Mouse (Mus musculus) hindbrain, embryonic 13.5 days (tissue): ENCODE measurements around the gene Zfyve19. TPM values are rescaled to one million over a fixed set of nuclear protein-coding genes. Genes with fewer than 3 reads are reported as not detected.

Experiments
- ATAC-seq: fragments of 200-750 bp; cut with Nextera tagmentation; 2 replicates; pipeline ENCODE4 v1.8.0; 2017; ENCODE audit warnings: moderate TSS enrichment; ENCODE audit not compliant: low FRiP score
- H3K27ac ChIP-seq: fragments of 300-500 bp; sonication (generic); 2 replicates; pipeline ENCODE4 v1.5.1; 2015; ENCODE audit warnings: inconsistent platforms, mild to moderate bottlenecking, moderate library complexity
- H3K27me3 ChIP-seq: fragments of 300-500 bp; sonication (generic); 2 replicates; pipeline ENCODE4 v1.6.1; 2015; ENCODE audit warnings: mild to moderate bottlenecking, inconsistent platforms
- H3K36me3 ChIP-seq: fragments of 300-500 bp; sonication (generic); 2 replicates; pipeline ENCODE4 v1.6.1; 2015; ENCODE audit warnings: mild to moderate bottlenecking, inconsistent platforms
- H3K4me1 ChIP-seq: fragments of 300-500 bp; sonication (generic); replicated peaks from 2 replicates; pipeline ENCODE4 v1.6.1; 2015; ENCODE audit warnings: inconsistent platforms
- H3K4me2 ChIP-seq: fragments of 300-500 bp; sonication (generic); 2 replicates; pipeline ENCODE4 v1.6.1; 2015; ENCODE audit warnings: inconsistent platforms, mild to moderate bottlenecking, moderate library complexity
- H3K4me3 ChIP-seq: fragments of 300-500 bp; sonication (generic); 2 replicates; pipeline ENCODE4 v1.5.1; 2015; ENCODE audit warnings: mild to moderate bottlenecking, inconsistent platforms
- H3K9ac ChIP-seq: fragments of 300-500 bp; sonication (generic); 2 replicates; pipeline ENCODE4 v1.6.1; 2015; ENCODE audit warnings: mild to moderate bottlenecking, inconsistent platforms
- H3K9me3 ChIP-seq: fragments of 300-500 bp; sonication (generic); 2 replicates; pipeline ENCODE4 v1.6.1; 2016; ENCODE audit warnings: inconsistent platforms
- WGBS: fragments of 180-500 bp; shearing (Covaris S2); methylation state at CpG from one replicate; pipeline ENCODE4 v1.1.7; 2015; 5-methylcytosine and 5-hydroxymethylcytosine counted together
- polyA plus RNA-seq: library from polyadenylated mRNA; unstranded; fragments of >200 nt; fragmentation: Nextera tagmentation; extraction: Ambion mirVana; gene quantifications from 2 replicates; pipeline ENCODE4 v1.2.1, GENCODE M21; 2015

The Zfyve19 gene
- polyA plus RNA-seq, 1 experiment from 2014 or later = 57.5 TPM

DNA sequence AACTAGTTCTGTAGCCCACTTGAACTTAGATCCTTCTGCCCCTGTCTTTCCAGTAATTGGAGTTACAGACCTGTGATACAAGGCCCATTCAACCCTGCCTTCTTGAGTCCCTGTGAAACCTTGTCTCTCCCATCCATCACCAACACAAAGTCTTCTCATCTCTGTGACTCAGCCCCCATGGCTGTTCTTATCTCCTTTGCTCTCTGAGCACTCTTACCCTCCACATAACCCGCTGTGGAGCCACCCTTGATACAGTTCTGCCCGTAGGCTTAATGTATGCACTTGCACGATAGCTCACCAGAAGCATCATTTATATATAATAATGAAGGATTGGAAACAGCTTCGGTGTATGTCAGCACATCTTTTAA lies 32.4 kb downstream of the Zfyve19 start:
- no peak overlapping the region; the same call in 1 of the 2 replicates for H3K9ac ChIP-seq
- H3K27me3 ChIP-seq = peaks cover 53% of the 10 kb centered on the region
- ATAC-seq = no peak
- WGBS = 94% methylated on average over 4 of the region's 4 CpGs
- no peaks in the 10 kb centered on the region for H3K36me3 ChIP-seq
- peaks cover 16% of the 10 kb centered on the region for H3K4me1 ChIP-seq
- H3K4me3 ChIP-seq = no peak overlapping the region
- no peaks in the 10 kb centered on the region for H3K9me3 ChIP-seq
- no peak overlapping the region for H3K27ac ChIP-seq
- no peak overlapping the region for H3K4me2 ChIP-seq

DNA sequence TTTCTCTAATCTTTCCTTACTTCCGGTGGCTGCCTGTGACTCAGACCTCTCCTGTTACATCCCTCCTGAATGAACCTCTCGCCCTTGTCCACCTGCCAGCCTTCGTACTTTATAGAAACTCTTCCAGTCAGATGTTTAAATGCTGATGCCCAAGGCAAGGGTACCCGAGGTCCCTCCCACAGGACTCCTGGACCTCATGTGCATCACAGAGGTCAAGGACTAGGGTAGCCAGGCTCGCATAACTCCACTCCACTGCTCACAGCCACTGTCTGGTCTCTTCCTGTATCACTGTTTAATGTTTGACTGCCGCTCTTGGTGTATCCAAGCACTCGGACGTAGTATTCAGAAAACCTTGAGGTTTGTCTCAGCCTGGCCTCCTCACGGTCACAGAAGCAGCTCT lies 34.1 kb downstream of the Zfyve19 start:
- 84% methylated on average over 9 of the region's 9 CpGs for WGBS
- no peaks in the 10 kb centered on the region for H3K9me3 ChIP-seq
- H3K4me3 ChIP-seq = no peak overlapping the region
- no peaks in the 10 kb centered on the region for H3K36me3 ChIP-seq
- no peak overlapping the region for H3K9ac ChIP-seq
- no peak overlapping the region for H3K4me2 ChIP-seq
- peaks cover 35% of the 10 kb centered on the region for H3K27me3 ChIP-seq
- H3K4me1 ChIP-seq = peaks cover 7% of the 10 kb centered on the region
- H3K27ac ChIP-seq = no peak overlapping the region
- no peak for ATAC-seq

- Histone ChIP-seq H3K9ac (no peak overlapping the region), H3K36me3 (no peaks in the 10 kb centered on the region), H3K9me3 (no peaks in the 10 kb centered on the region), H3K27me3 (peaks cover 16% of the 10 kb centered on the region), H3K4me2 (no peak overlapping the region), H3K4me1 (no peaks in the 10 kb centered on the region), H3K27ac (no peak overlapping the region), H3K4me3 (no peak overlapping the region)
- no peak for ATAC-seq
- 90% methylated on average over 7 of the region's 7 CpGs for WGBS
These were observed 36.8 kb downstream of the Zfyve19 start for GRCm38 (mm10) chr2:119245246-119245645.

GRCm38 (mm10) chr2:119247904-119248303 lies 39.5 kb downstream of the Zfyve19 start:
- Histone ChIP-seq H3K36me3 (no peaks in the 10 kb centered on the region), H3K27ac (no peak overlapping the region), H3K4me2 (no peak overlapping the region), H3K27me3 (peaks cover 17% of the 10 kb centered on the region; the same call in 1 of the 2 replicates), H3K9me3 (no peaks in the 10 kb centered on the region), H3K9ac (no peak overlapping the region), H3K4me3 (no peak overlapping the region), H3K4me1 (0 out of 2 replicates have a peak, but pooled peaks cover 5% of the 10 kb centered on the region)
- WGBS = 85% methylated on average over 9 of the region's 9 CpGs
- ATAC-seq = no peak

DNA sequence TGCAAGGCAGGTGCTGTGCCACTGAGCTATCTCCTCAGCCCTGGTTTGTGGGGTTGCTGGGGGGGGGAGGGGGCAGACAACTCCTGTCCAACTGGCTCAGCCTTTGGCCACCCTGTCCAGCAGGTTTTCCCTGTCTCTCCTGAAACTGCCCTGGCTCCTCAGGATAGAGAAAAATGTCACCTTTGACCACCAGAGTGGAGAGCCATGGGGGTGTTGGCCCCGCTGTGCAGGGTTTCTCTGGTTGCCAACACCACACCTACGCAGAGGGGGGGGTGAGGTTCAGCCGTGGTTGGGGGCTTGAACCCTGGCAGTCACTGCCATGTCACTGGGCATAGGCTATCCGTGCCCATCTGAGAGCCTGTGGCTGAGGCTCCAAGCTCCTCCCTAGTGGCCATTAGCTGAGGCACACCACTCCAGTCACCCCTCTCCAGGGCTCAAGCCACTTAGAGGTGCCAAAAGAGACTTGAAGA lies 41.2 kb downstream of the Zfyve19 start:
- no peak overlapping the region for H3K27ac ChIP-seq
- 0 out of 2 replicates have a peak, but pooled peaks cover 5% of the 10 kb centered on the region for H3K4me1 ChIP-seq
- 74% methylated on average over 4 of the region's 4 CpGs for WGBS
- H3K4me3 ChIP-seq = no peak overlapping the region
- peak; percentile 52 for ATAC-seq
- H3K9ac ChIP-seq = no peak overlapping the region
- H3K27me3 ChIP-seq = peaks cover 29% of the 10 kb centered on the region
- H3K9me3 ChIP-seq = no peaks in the 10 kb centered on the region
- H3K36me3 ChIP-seq = no peaks in the 10 kb centered on the region
- no peak overlapping the region for H3K4me2 ChIP-seq

GRCm38 (mm10) chr2:119250377-119250776 lies 42.0 kb downstream of the Zfyve19 start:
- no peak overlapping the region for H3K9ac ChIP-seq
- 0 out of 2 replicates have a peak overlapping the region, but pooled peaks have one; percentile 11 for H3K4me2 ChIP-seq
- no peak overlapping the region for H3K4me3 ChIP-seq
- H3K9me3 ChIP-seq = no peaks in the 10 kb centered on the region
- peaks cover 36% of the 10 kb centered on the region for H3K27me3 ChIP-seq
- H3K36me3 ChIP-seq = no peaks in the 10 kb centered on the region
- H3K27ac ChIP-seq = no peak overlapping the region
- 0 out of 2 replicates have a peak, but pooled peaks cover 5% of the 10 kb centered on the region for H3K4me1 ChIP-seq
- 71% methylated on average over 5 of the region's 5 CpGs for WGBS
- no peak for ATAC-seq

- Histone ChIP-seq H3K4me3 (no peak overlapping the region), H3K27me3 (peaks cover 39% of the 10 kb centered on the region), H3K4me2 (0 out of 2 replicates have a peak overlapping the region, but pooled peaks have one; percentile 11), H3K9ac (no peak overlapping the region), H3K4me1 (0 out of 2 replicates have a peak, but pooled peaks cover 5% of the 10 kb centered on the region), H3K36me3 (no peaks in the 10 kb centered on the region), H3K27ac (no peak overlapping the region), H3K9me3 (no peaks in the 10 kb centered on the region)
- WGBS = 20% methylated on average over 11 of the region's 11 CpGs
- peak; percentile 65; the same call in 1 of the 2 replicates for ATAC-seq
These were observed 42.5 kb downstream of the Zfyve19 start for GRCm38 (mm10) chr2:119250826-119251478.

GRCm38 (mm10) chr2:119254976-119255375 lies 46.6 kb downstream of the Zfyve19 start:
- Histone ChIP-seq H3K27me3 (peaks cover 43% of the 10 kb centered on the region), H3K4me2 (no peak overlapping the region), H3K36me3 (no peaks in the 10 kb centered on the region), H3K4me3 (no peak overlapping the region), H3K9me3 (no peaks in the 10 kb centered on the region), H3K9ac (no peak overlapping the region), H3K4me1 (0 out of 2 replicates have a peak, but pooled peaks cover 5% of the 10 kb centered on the region), H3K27ac (no peak overlapping the region)
- WGBS = 11% methylated on average over 7 of the region's 7 CpGs
- no peak for ATAC-seq

GRCm38 (mm10) chr2:119260518-119260917 lies 52.1 kb downstream of the Zfyve19 start:
- WGBS = 62% methylated on average over 1 of the region's 1 CpGs
- H3K9ac ChIP-seq = no peak overlapping the region
- peaks cover 7% of the 10 kb centered on the region; the same call in 1 of the 2 replicates for H3K4me1 ChIP-seq
- no peaks in the 10 kb centered on the region for H3K36me3 ChIP-seq
- H3K27ac ChIP-seq = no peak overlapping the region
- no peak overlapping the region for H3K4me2 ChIP-seq
- H3K4me3 ChIP-seq = no peak overlapping the region
- ATAC-seq = no peak
- peaks cover 21% of the 10 kb centered on the region for H3K27me3 ChIP-seq
- H3K9me3 ChIP-seq = no peaks in the 10 kb centered on the region

DNA sequence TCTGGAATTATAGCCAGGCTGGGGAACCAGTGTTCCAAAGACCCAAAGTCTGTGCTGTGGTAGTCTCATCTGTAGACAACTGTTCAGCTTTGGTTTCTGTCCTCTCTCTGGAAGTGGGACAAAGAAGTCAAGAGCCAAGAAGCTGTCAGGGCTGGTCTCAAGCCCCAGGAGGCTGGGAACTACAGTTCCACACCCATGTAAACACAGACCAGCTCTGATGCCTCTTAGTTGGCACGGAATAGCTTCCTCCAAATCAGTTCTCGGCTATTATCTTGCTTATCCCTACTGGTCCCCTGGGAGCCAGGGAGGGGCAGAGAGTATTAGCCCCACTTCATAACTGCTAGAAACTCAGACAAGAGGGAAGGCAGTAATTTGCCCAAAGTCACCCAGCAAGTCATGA lies 52.9 kb downstream of the Zfyve19 start:
- Histone ChIP-seq H3K4me3 (no peak overlapping the region), H3K4me1 (peaks cover 7% of the 10 kb centered on the region; the same call in 1 of the 2 replicates), H3K27ac (no peak overlapping the region), H3K9ac (no peak overlapping the region), H3K9me3 (no peaks in the 10 kb centered on the region), H3K4me2 (no peak overlapping the region), H3K36me3 (no peaks in the 10 kb centered on the region), H3K27me3 (peaks cover 16% of the 10 kb centered on the region; the same call in 1 of the 2 replicates)
- no peak for ATAC-seq
- WGBS = 58% methylated on average over 2 of the region's 2 CpGs

DNA sequence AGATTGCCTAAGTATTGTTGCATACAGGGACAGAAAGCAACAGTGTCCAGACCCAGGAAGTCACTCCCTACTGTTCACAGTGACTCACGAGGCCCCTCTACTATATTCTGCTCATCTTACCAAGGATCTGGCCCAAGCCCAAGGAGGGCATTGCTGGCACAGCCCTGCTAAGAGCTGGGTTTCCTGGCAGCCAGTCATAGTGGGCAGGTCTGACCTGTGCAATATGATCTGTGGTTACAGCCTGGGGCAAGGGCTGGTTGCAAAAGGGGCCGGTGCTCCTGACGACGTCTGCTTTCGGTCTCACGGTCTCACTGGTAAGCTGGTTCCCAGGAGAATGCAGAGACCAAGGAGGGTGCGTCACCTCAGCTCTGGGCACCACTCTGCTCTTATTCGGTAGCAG lies 54.6 kb downstream of the Zfyve19 start:
- Histone ChIP-seq H3K4me3 (no peak overlapping the region), H3K27me3 (peaks cover 11% of the 10 kb centered on the region; the same call in 1 of the 2 replicates), H3K4me1 (peaks cover 9% of the 10 kb centered on the region; the same call in 1 of the 2 replicates), H3K4me2 (no peak overlapping the region), H3K9me3 (no peaks in the 10 kb centered on the region), H3K27ac (no peak overlapping the region), H3K9ac (no peak overlapping the region), H3K36me3 (no peaks in the 10 kb centered on the region)
- 44% methylated on average over 8 of the region's 8 CpGs for WGBS
- ATAC-seq = 0 out of 2 replicates have a peak, but pooled peaks have one; percentile 39

GRCm38 (mm10) chr2:119263813-119264212 lies 55.4 kb downstream of the Zfyve19 start:
- no peak overlapping the region for H3K27ac ChIP-seq
- no peak for ATAC-seq
- H3K4me1 ChIP-seq = peaks cover 16% of the 10 kb centered on the region
- peaks cover 15% of the 10 kb centered on the region for H3K27me3 ChIP-seq
- no peaks in the 10 kb centered on the region for H3K36me3 ChIP-seq
- WGBS = 84% methylated on average over 5 of the region's 5 CpGs
- H3K4me3 ChIP-seq = no peak overlapping the region
- H3K9me3 ChIP-seq = no peaks in the 10 kb centered on the region
- no peak overlapping the region for H3K9ac ChIP-seq
- H3K4me2 ChIP-seq = no peak overlapping the region
